Mouse (Mus musculus) liver, embryonic 11.5 days (tissue): ENCODE measurements around the gene Kif18a. TPM values are rescaled to one million over a fixed set of nuclear protein-coding genes. Genes with fewer than 3 reads are reported as not detected.

Source experiments
- ATAC-seq: fragments of 200-750 bp; cut with Nextera tagmentation; replicated peaks from 2 replicates; pipeline ENCODE4 v1.8.0; 2017; ENCODE audit warnings: moderate number of reproducible peaks, mild to moderate bottlenecking, moderate TSS enrichment, moderate library complexity; ENCODE audit not compliant: low FRiP score
- DNase-seq: peaks from one replicate; pipeline ENCODE4 v3.0.0-alpha.2; 2017; ENCODE audit warnings: low spot score
- H3K27ac ChIP-seq: fragments of 300-500 bp; sonication (generic); 2 replicates; pipeline ENCODE4 v1.5.1; 2014; ENCODE audit warnings: mild to moderate bottlenecking, low read depth, low read length, control low read depth
- H3K27me3 ChIP-seq: fragments of 300-500 bp; sonication (generic); replicated peaks from 2 replicates; pipeline ENCODE4 v1.6.1; 2014; ENCODE audit warnings: low read length, mixed read lengths; ENCODE audit not compliant: control insufficient read depth, insufficient read depth
- H3K36me3 ChIP-seq: fragments of 300-500 bp; sonication (generic); 2 replicates; pipeline ENCODE4 v1.6.1; 2014; ENCODE audit warnings: mild to moderate bottlenecking, low read length, moderate library complexity, mixed read lengths; ENCODE audit not compliant: control insufficient read depth, insufficient read depth
- H3K4me1 ChIP-seq: fragments of 300-500 bp; sonication (generic); replicated peaks from 2 replicates; pipeline ENCODE4 v1.6.1; 2014; ENCODE audit warnings: low read length, mixed read lengths; ENCODE audit not compliant: control insufficient read depth, insufficient read depth
- H3K4me2 ChIP-seq: fragments of 300-500 bp; sonication (generic); 2 replicates; pipeline ENCODE4 v1.6.1; 2014; ENCODE audit warnings: mild to moderate bottlenecking, control low read depth, moderate library complexity
- H3K4me3 ChIP-seq: fragments of 300-500 bp; sonication (generic); 2 replicates; pipeline ENCODE4 v1.5.1; 2014; ENCODE audit warnings: low read depth, low read length, control low read depth
- H3K9ac ChIP-seq: fragments of 300-500 bp; sonication (generic); 2 replicates; pipeline ENCODE4 v1.6.1; 2014; ENCODE audit warnings: low read depth, low read length, control low read depth
- H3K9me3 ChIP-seq: fragments of 300-500 bp; sonication (generic); 2 replicates; pipeline ENCODE4 v1.6.1; 2016; ENCODE audit warnings: low read length, inconsistent platforms, mixed read lengths; ENCODE audit not compliant: control insufficient read depth
- WGBS: fragments of 180-500 bp; shearing (Covaris S2); extraction: QIAGEN DNeasy Blood & Tissue Kit; methylation state at CpG from one replicate; pipeline ENCODE4 v1.1.7; 2014; 5-methylcytosine and 5-hydroxymethylcytosine counted together
- polyA plus RNA-seq: library from polyadenylated mRNA; unstranded; fragments of >200 nt; fragmentation: Nextera tagmentation; extraction: Ambion mirVana; gene quantifications from 2 replicates; pipeline ENCODE4 v1.2.1, GENCODE M21; 2014

Kif18a gene
- polyA plus RNA-seq, 1 experiment from 2014 or later, result 26.4 TPM

GRCm38 (mm10) chr2:109334237-109334636 lies 53.7 kb downstream of the Kif18a start:
- Histone ChIP-seq H3K27ac (no peak overlapping the region), H3K4me2 (no peak overlapping the region), H3K4me3 (no peak overlapping the region), H3K9ac (no peak overlapping the region), H3K9me3 (no peaks in the 10 kb centered on the region), H3K4me1 (no peaks in the 10 kb centered on the region), H3K36me3 (peaks cover 3% of the 10 kb centered on the region; the same call in 1 of the 2 replicates), H3K27me3 (no peaks in the 10 kb centered on the region)
- ATAC-seq (no peak), DNase-seq (no peak)
- WGBS, result 94% methylated on average over 5 of the region's 5 CpGs

GRCm38 (mm10) chr2:109335765-109336164 lies 55.2 kb downstream of the Kif18a start:
- H3K4me3 ChIP-seq, result no peak overlapping the region
- no peaks in the 10 kb centered on the region for H3K4me1 ChIP-seq
- DNase-seq (no peak), ATAC-seq (no peak)
- H3K4me2 ChIP-seq, result no peak overlapping the region
- no peaks in the 10 kb centered on the region for H3K27me3 ChIP-seq
- H3K27ac ChIP-seq, result no peak overlapping the region
- peaks cover 3% of the 10 kb centered on the region; the same call in 1 of the 2 replicates for H3K36me3 ChIP-seq
- no peak overlapping the region for H3K9ac ChIP-seq
- H3K9me3 ChIP-seq, result no peaks in the 10 kb centered on the region
- whole genome bisulfite sequencing, result 83% methylated on average over 1 of the region's 1 CpGs

DNA sequence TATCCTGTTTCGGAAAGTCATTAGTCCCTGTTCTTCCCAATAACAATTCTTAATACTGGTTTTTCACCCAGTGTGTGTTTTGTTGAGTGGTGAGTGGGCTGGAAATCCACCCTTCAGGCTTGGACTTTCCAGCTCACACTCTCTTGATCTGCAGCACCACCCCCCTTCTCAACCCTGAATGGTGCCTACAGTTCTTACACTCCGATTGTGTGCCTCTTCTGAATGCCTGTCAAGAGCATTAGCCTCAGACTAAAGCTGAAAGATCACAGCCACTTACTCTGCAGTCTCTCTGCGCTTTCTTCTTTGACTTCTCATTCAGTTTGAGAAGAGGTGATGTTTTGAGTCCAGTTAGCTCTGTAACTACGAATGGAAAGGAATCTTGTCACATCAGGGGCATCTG lies 64.8 kb downstream of the Kif18a start:
- whole genome bisulfite sequencing, result 95% methylated on average over 4 of the region's 4 CpGs

GRCm38 (mm10) chr2:109348742-109349141 lies 68.2 kb downstream of the Kif18a start:
- no peak overlapping the region for H3K27ac ChIP-seq
- H3K9ac ChIP-seq, result no peak overlapping the region
- no peaks in the 10 kb centered on the region for H3K27me3 ChIP-seq
- H3K4me2 ChIP-seq, result no peak overlapping the region
- H3K36me3 ChIP-seq, result no peaks in the 10 kb centered on the region
- H3K9me3 ChIP-seq, result no peaks in the 10 kb centered on the region
- no peak overlapping the region for H3K4me3 ChIP-seq
- H3K4me1 ChIP-seq, result no peaks in the 10 kb centered on the region
- ATAC-seq (no peak), DNase-seq (no peak)
- 81% methylated on average over 4 of the region's 4 CpGs for WGBS

More for the DNA sequence above, 64.8 kb downstream of the Kif18a start:
- no peak for DNase-seq
- Histone ChIP-seq H3K9ac (no peak overlapping the region), H3K4me2 (no peak overlapping the region), H3K27ac (no peak overlapping the region), H3K27me3 (no peaks in the 10 kb centered on the region), H3K4me3 (no peak overlapping the region), H3K4me1 (no peaks in the 10 kb centered on the region), H3K36me3 (no peaks in the 10 kb centered on the region), H3K9me3 (no peaks in the 10 kb centered on the region)
- ATAC-seq, result no peak

GRCm38 (mm10) chr2:109358456-109359141 lies 78.1 kb downstream of the Kif18a start:
- Histone ChIP-seq H3K4me3 (no peak overlapping the region), H3K27me3 (no peaks in the 10 kb centered on the region), H3K4me1 (no peaks in the 10 kb centered on the region), H3K27ac (no peak overlapping the region), H3K9ac (no peak overlapping the region), H3K36me3 (no peaks in the 10 kb centered on the region), H3K9me3 (no peaks in the 10 kb centered on the region), H3K4me2 (no peak overlapping the region)
- ATAC-seq (no peak), DNase-seq (no peak)
- 77% methylated on average over 3 of the region's 3 CpGs for WGBS

DNA sequence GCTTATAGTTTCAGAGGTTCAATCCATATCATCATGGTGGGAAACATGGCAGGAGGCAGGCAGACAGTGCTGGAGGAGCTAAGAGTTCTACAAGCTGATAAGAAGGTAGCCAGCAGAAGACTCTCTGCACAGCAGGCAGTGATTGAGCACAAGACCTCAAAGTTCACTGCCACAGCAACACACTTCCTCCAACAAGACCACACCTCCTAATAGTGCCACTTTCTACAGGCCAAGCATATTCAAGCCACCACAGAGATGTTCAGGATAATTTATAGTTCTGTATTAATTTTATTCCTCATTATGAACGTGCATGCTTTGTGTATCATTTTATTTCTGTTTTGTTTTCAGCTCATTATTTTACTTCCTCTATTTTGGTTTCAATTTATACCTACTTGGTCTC lies 85.4 kb downstream of the Kif18a start:
- no peak for ATAC-seq
- Histone ChIP-seq H3K9ac (no peak overlapping the region), H3K4me2 (no peak overlapping the region)

DNA sequence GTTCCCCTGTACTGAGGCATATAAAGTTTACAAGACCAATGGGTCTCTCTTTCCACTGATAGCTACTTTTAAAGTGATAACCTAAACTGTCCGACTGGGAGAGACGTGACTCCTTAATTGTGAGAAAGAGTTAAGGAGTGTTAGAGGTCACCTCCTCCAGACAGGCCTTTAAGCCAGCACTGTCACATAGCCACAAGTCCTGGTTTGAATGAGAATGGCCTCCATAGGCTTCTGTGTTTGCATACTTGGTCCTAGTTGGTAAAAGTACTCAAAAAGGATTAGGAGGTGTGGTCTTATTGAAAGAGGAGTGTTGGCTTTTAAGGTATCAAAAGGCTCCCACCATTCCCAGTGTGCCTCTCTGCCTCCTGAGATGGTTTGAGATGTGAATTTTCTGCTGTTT lies 94.3 kb downstream of the Kif18a start:
- Histone ChIP-seq H3K27me3 (no peaks in the 10 kb centered on the region), H3K9ac (no peak overlapping the region), H3K4me2 (no peak overlapping the region), H3K27ac (no peak overlapping the region), H3K36me3 (no peaks in the 10 kb centered on the region), H3K4me1 (no peaks in the 10 kb centered on the region), H3K9me3 (no peaks in the 10 kb centered on the region), H3K4me3 (no peak overlapping the region)
- no peak for ATAC-seq
- WGBS, result 48% methylated on average over 2 of the region's 2 CpGs
- no peak for DNase-seq

More for the DNA sequence above, 85.4 kb downstream of the Kif18a start:
- H3K27ac ChIP-seq, result no peak overlapping the region
- no peak overlapping the region for H3K4me3 ChIP-seq
- WGBS, result 70% methylated on average over 1 of the region's 1 CpGs
- H3K27me3 ChIP-seq, result no peaks in the 10 kb centered on the region
- no peaks in the 10 kb centered on the region for H3K4me1 ChIP-seq
- no peaks in the 10 kb centered on the region for H3K36me3 ChIP-seq
- H3K9me3 ChIP-seq, result no peaks in the 10 kb centered on the region
- DNase-seq, result no peak

DNA sequence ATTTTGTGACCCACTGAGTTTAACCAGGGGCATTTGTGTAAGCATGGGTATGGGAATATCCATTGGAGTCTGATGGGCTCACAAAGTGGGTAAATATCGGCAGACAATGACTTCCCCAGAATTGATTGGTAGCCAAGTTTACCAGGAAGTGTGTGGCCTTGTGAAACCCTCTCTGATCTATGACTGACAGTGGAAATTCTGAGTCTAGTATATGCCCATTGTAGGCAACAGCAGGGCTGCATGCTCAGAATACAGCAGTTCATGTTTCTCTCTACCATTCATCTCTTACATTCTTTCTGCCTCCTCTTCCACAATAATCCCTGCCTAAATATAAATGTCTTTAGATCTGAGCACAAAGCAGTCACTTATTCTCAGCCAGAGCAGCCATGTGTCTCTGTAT lies 103.5 kb downstream of the Kif18a start:
- no peak overlapping the region for H3K9ac ChIP-seq
- DNase-seq (no peak), ATAC-seq (no peak)
- no peaks in the 10 kb centered on the region for H3K4me1 ChIP-seq
- no peaks in the 10 kb centered on the region for H3K36me3 ChIP-seq
- no peaks in the 10 kb centered on the region for H3K27me3 ChIP-seq
- WGBS, result 53% methylated on average over 1 of the region's 1 CpGs
- H3K4me2 ChIP-seq, result no peak overlapping the region
- no peak overlapping the region for H3K4me3 ChIP-seq
- H3K27ac ChIP-seq, result no peak overlapping the region
- no peaks in the 10 kb centered on the region for H3K9me3 ChIP-seq

- Histone ChIP-seq H3K4me2 (no peak overlapping the region), H3K9me3 (no peaks in the 10 kb centered on the region), H3K9ac (no peak overlapping the region), H3K4me1 (no peaks in the 10 kb centered on the region), H3K27me3 (no peaks in the 10 kb centered on the region), H3K36me3 (no peaks in the 10 kb centered on the region), H3K27ac (no peak overlapping the region), H3K4me3 (no peak overlapping the region)
- 71% methylated on average over 1 of the region's 1 CpGs for WGBS
- ATAC-seq, result no peak
- DNase-seq, result no peak
These were observed 105.7 kb downstream of the Kif18a start for GRCm38 (mm10) chr2:109386211-109386610.
